Mouse (Mus musculus) bone marrow macrophage, adult 2 months (primary cell): ENCODE measurements around the gene Adamts9.

ENCODE experiments used
- CTCF ChIP-seq: IDR thresholded peaks from 2 replicates; pipeline ENCODE4 v1.5.1; 2012; ENCODE audit warnings: low read depth, mild to moderate bottlenecking, low read length, moderate library complexity
- POLR2A ChIP-seq: IDR thresholded peaks from 2 replicates; pipeline ENCODE4 v1.6.1; 2012; ENCODE audit warnings: mild to moderate bottlenecking, low read depth, low read length, borderline replicate concordance

GRCm38 (mm10) chr6:92803213-92803612, 140.1 kb downstream of the Adamts9 start:
- TF ChIP-seq CTCF = no peak
- TF ChIP-seq POLR2A = no peak
